Mouse (Mus musculus) urinary bladder, postnatal 25 days (tissue): Measurements from ENCODE around the gene Cfap20.
"Not testable (repeated sequence)": the region's sequence is repeated elsewhere in the genome, so short reads cannot be mapped to it uniquely, and the experiment has no call there.

Experiments used
- DNase-seq: peaks from one replicate; pipeline ENCODE4 v3.0.0; 2022; ENCODE audit warnings: low spot score

The Cfap20 gene

GRCm38 (mm10) chr8:95422193-95422810 lies 12.4 kb downstream of the Cfap20 start:
- no peak for DNase-seq

GRCm38 (mm10) chr8:95411309-95411972 lies 23.2 kb downstream of the Cfap20 start:
- DNase-seq, result no peak

GRCm38 (mm10) chr8:95409518-95409917 lies 25.2 kb downstream of the Cfap20 start:
- DNase-seq, result no peak

- DNase-seq, result no peak
Observed at GRCm38 (mm10) chr8:95401091-95401490, 33.6 kb downstream of the Cfap20 start.

- DNase-seq, result no peak
Observed at GRCm38 (mm10) chr8:95399131-95399530, 35.5 kb downstream of the Cfap20 start.

GRCm38 (mm10) chr8:95397201-95397600 lies 37.5 kb downstream of the Cfap20 start:
- DNase-seq, result no peak

- no peak for DNase-seq
Observed at GRCm38 (mm10) chr8:95396752-95397151, 37.9 kb downstream of the Cfap20 start.

GRCm38 (mm10) chr8:95395186-95395918 lies 39.3 kb downstream of the Cfap20 start:
- DNase-seq, result no peak

GRCm38 (mm10) chr8:95392604-95393003 lies 42.1 kb downstream of the Cfap20 start:
- no peak for DNase-seq

- no peak for DNase-seq
Observed at GRCm38 (mm10) chr8:95391101-95391500, 43.6 kb downstream of the Cfap20 start.

GRCm38 (mm10) chr8:95390312-95390711 lies 44.4 kb downstream of the Cfap20 start:
- no peak for DNase-seq

- DNase-seq, result no peak
Observed at GRCm38 (mm10) chr8:95387936-95388335, 46.7 kb downstream of the Cfap20 start.

- DNase-seq, result no peak
Observed at GRCm38 (mm10) chr8:95387221-95387620, 47.4 kb downstream of the Cfap20 start.

GRCm38 (mm10) chr8:95386037-95386436 lies 48.6 kb downstream of the Cfap20 start:
- DNase-seq, result no peak

- DNase-seq, result no peak
Observed at GRCm38 (mm10) chr8:95384501-95384900, 50.2 kb downstream of the Cfap20 start.

GRCm38 (mm10) chr8:95381595-95381994 lies 53.1 kb downstream of the Cfap20 start:
- DNase-seq, result no peak

- DNase-seq, result no peak
Observed at GRCm38 (mm10) chr8:95380953-95381352, 53.7 kb downstream of the Cfap20 start.

GRCm38 (mm10) chr8:95378928-95379327 lies 55.7 kb downstream of the Cfap20 start:
- not testable (repeated sequence) for DNase-seq

GRCm38 (mm10) chr8:95377863-95378291 lies 56.8 kb downstream of the Cfap20 start:
- DNase-seq, result no peak

GRCm38 (mm10) chr8:95377101-95377500 lies 57.6 kb downstream of the Cfap20 start:
- no peak for DNase-seq

- no peak for DNase-seq
Observed at GRCm38 (mm10) chr8:95376309-95376999, 58.2 kb downstream of the Cfap20 start.

- DNase-seq, result no peak
Observed at GRCm38 (mm10) chr8:95375374-95375930, 59.2 kb downstream of the Cfap20 start.
